Mouse (Mus musculus): ENCODE results near the gene Slc22a3. TPM values are rescaled to one million over a fixed set of nuclear protein-coding genes. Genes with fewer than 3 reads are reported as not detected.

The Slc22a3 gene
- polyA plus RNA-seq, 1 experiment from 2014 or later, result 0.65 TPM

- WGBS, result 75% methylated on average over 2 of the region's 2 CpGs
- H3K27me3 ChIP-seq (replicated peaks), result no peaks in the 10 kb centered on the region
- no peaks in the 10 kb centered on the region for H3K9me3 ChIP-seq
- no peaks in the 10 kb centered on the region for H3K36me3 ChIP-seq
- H3K27ac ChIP-seq, result no peak overlapping the region
- H3K4me1 ChIP-seq, result no peaks in the 10 kb centered on the region
- H3K4me3 ChIP-seq (replicated peaks), result no peak overlapping the region
- ATAC-seq (ENCODE audit: insufficient read depth, low FRiP score, low read depth), result no peak
- no peak overlapping the region for H3K4me2 ChIP-seq
- H3K9ac ChIP-seq, result no peak overlapping the region
Observed at GRCm38 (mm10) chr17:12387781-12388180, 119.7 kb downstream of the Slc22a3 start.

DNA sequence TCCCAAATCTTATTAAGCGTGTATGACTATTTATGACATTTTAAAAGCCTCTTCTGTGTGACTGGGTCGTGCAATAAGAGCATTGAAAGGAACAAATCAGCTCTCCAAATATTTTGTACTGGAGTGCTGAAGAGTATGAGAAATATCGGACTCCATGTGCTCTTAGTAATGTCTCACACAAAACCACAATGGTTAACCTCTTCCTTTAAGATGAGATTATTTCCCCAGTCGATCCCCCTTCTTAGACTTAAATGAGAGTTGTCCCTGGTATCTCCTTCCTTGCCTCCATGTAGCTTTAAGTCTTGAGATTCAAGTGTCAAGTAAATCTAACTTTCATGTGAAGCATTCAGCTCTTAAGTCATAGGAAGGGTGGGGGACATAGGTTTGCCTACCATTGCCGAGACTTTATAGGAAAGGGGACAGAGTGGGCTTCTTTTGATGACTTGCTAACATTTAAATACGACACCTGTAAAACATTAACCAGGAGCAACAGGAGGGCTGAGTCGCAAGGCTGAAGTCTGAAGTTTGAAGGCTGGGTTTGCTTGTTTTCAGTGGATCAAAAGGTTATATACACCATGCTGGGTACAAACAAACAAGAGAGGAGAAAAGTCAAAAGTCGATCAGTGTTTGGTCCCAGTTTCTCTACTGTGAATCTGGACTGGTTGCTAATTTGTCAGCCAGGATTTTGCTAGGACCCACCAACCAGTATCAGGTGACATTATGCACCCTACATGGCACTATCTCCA, 122.3 kb downstream of the Slc22a3 start:
- Histone ChIP-seq H3K9me3 (no peaks in the 10 kb centered on the region), H3K4me1 (no peaks in the 10 kb centered on the region), H3K27ac (no peak overlapping the region), H3K27me3 (replicated peaks) (no peaks in the 10 kb centered on the region), H3K4me2 (no peak overlapping the region), H3K9ac (no peak overlapping the region), H3K36me3 (no peaks in the 10 kb centered on the region), H3K4me3 (replicated peaks) (no peak overlapping the region)
- no peak for ATAC-seq (ENCODE audit: insufficient read depth, low FRiP score, low read depth)
- 58% methylated on average over 8 of the region's 8 CpGs for WGBS

DNA sequence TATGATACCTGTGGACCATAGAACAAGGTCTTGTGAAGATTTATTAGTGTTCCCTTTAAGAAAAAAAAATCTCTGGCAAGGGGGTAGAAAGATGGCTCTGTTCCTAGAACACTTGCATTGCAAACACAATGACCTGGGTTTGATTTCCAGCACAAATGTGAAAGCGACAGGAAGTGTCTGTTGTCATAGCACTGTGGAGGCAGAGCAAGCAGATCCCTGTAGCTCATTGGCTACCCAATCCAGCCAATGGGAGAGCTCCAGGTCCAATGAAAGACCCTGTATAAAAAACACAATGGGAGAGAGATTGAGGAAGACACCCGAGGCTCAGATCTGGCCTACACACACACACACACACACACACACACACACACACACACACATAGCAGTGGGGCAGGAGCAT, 125.0 kb downstream of the Slc22a3 start:
- H3K36me3 ChIP-seq, result no peaks in the 10 kb centered on the region
- no peak overlapping the region for H3K27ac ChIP-seq
- no peaks in the 10 kb centered on the region for H3K4me1 ChIP-seq
- no peaks in the 10 kb centered on the region for H3K27me3 ChIP-seq (replicated peaks)
- H3K4me3 ChIP-seq (replicated peaks), result no peak overlapping the region
- ATAC-seq (ENCODE audit: insufficient read depth, low FRiP score, low read depth), result no peak
- H3K4me2 ChIP-seq, result no peak overlapping the region
- H3K9ac ChIP-seq, result no peak overlapping the region
- H3K9me3 ChIP-seq, result no peaks in the 10 kb centered on the region
- 39% methylated on average over 2 of the region's 2 CpGs for WGBS

- 58% methylated on average over 2 of the region's 2 CpGs for WGBS
- no peaks in the 10 kb centered on the region for H3K4me1 ChIP-seq
Observed at GRCm38 (mm10) chr17:12381579-12381978, 125.9 kb downstream of the Slc22a3 start.

GRCm38 (mm10) chr17:12380287-12380686, 127.2 kb downstream of the Slc22a3 start:
- H3K4me1 ChIP-seq, result no peaks in the 10 kb centered on the region
- no peak for ATAC-seq (ENCODE audit: insufficient read depth, low FRiP score, low read depth)
- H3K27ac ChIP-seq, result no peak overlapping the region
- no peak overlapping the region for H3K4me2 ChIP-seq
- 73% methylated on average over 4 of the region's 4 CpGs for WGBS
- no peaks in the 10 kb centered on the region for H3K9me3 ChIP-seq
- no peaks in the 10 kb centered on the region for H3K27me3 ChIP-seq (replicated peaks)
- H3K4me3 ChIP-seq (replicated peaks), result no peak overlapping the region
- no peaks in the 10 kb centered on the region for H3K36me3 ChIP-seq
- H3K9ac ChIP-seq, result no peak overlapping the region

More at GRCm38 (mm10) chr17:12381579-12381978, 125.9 kb downstream of the Slc22a3 start:
- 0 out of 2 replicates have a peak, but pooled peaks have one; percentile 40 for ATAC-seq (ENCODE audit: insufficient read depth, low FRiP score, low read depth)
- no peak overlapping the region for H3K27ac ChIP-seq
- no peaks in the 10 kb centered on the region for H3K27me3 ChIP-seq (replicated peaks)
- no peak overlapping the region for H3K4me3 ChIP-seq (replicated peaks)
- no peak overlapping the region for H3K9ac ChIP-seq
- H3K9me3 ChIP-seq, result no peaks in the 10 kb centered on the region
- H3K4me2 ChIP-seq, result no peak overlapping the region
- no peaks in the 10 kb centered on the region for H3K36me3 ChIP-seq

- no peak within 1 kb of the TSS for H3K4me3 ChIP-seq (replicated peaks)
- H3K36me3 ChIP-seq, result no peaks in the 10 kb centered on the region
- no peaks in the 10 kb centered on the region for H3K4me1 ChIP-seq
- no peak within 1 kb of the TSS for H3K4me2 ChIP-seq
- no peak within 1 kb of the TSS for H3K27ac ChIP-seq
- peak; percentile 59 for ATAC-seq (ENCODE audit: insufficient read depth, low FRiP score, low read depth)
- H3K27me3 ChIP-seq (replicated peaks), result no peaks in the 10 kb centered on the region
- H3K9ac ChIP-seq, result no peak within 1 kb of the TSS
- WGBS, result 83% methylated on average over 11 of the region's 11 CpGs
- no peaks in the 10 kb centered on the region for H3K9me3 ChIP-seq
Observed at GRCm38 (mm10) chr17:12377981-12378705, 129.4 kb downstream of the Slc22a3 start, which contains the start of gene Plg. Plg (plus strand) TSS chr17:12378608.

DNA sequence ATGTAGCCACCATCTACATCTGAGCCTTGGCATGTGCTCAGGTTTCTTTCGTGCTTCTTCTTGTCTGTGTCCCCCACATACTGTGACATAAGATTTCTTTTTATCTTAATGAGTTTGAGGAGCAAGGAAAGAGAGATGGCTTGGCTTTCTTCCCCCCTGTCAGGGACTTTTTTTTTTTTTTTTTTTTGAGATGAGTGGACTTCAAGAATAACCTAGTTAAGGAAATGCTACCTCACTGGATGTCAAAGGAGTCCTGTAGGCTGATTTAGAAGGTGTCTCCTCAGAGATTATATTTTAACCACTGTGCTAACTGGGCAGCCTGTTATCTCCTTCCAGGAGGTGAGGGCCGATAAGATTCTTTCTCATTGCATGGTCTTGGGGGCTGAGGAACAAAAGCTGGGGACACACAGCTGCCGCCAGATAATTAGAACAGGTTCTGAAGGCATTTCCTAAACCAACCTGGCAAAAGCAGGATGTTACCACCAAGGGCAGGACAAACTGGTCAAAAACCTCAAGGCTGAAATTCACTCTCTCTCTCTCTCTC, 133.8 kb downstream of the Slc22a3 start:
- no peaks in the 10 kb centered on the region for H3K27me3 ChIP-seq (replicated peaks)
- 0 out of 2 replicates have a peak, but pooled peaks cover 5% of the 10 kb centered on the region for H3K4me1 ChIP-seq
- H3K9ac ChIP-seq, result no peak overlapping the region
- no peaks in the 10 kb centered on the region for H3K9me3 ChIP-seq
- ATAC-seq (ENCODE audit: insufficient read depth, low FRiP score, low read depth), result no peak
- H3K27ac ChIP-seq, result no peak overlapping the region
- no peaks in the 10 kb centered on the region for H3K36me3 ChIP-seq
- no peak overlapping the region for H3K4me2 ChIP-seq
- 55% methylated on average over 3 of the region's 3 CpGs for WGBS
- H3K4me3 ChIP-seq (replicated peaks), result no peak overlapping the region

DNA sequence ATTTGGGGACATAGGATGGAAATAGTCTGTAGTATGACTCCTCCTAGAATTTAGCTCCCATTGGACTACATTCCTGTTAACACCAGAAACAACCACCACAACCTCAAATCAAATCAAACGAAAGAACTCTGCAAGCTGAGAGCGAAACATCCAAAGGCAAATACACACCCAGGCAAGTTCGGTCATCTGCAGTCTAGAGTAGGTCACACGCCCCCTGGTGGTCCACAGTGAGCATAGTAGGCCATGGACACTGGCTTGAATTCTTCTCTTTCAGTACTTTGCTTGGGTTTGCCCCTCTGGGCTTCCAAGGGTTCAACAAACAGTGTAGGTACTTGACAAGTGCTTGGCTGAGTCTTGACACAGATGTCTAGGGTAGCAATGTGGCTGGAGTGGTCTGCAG, 135.5 kb downstream of the Slc22a3 start:
- no peak for ATAC-seq (ENCODE audit: insufficient read depth, low FRiP score, low read depth)
- Histone ChIP-seq H3K4me3 (replicated peaks) (no peak overlapping the region), H3K27me3 (replicated peaks) (no peaks in the 10 kb centered on the region), H3K4me2 (peak overlapping the region; percentile 27), H3K9me3 (no peaks in the 10 kb centered on the region), H3K27ac (no peak overlapping the region), H3K36me3 (no peaks in the 10 kb centered on the region), H3K9ac (no peak overlapping the region), H3K4me1 (0 out of 2 replicates have a peak, but pooled peaks cover 5% of the 10 kb centered on the region)
- 19% methylated on average over 4 of the region's 4 CpGs for WGBS

GRCm38 (mm10) chr17:12371310-12371925, 136.1 kb downstream of the Slc22a3 start:
- peak overlapping the region; percentile 27; the same call in 1 of the 2 replicates for H3K4me2 ChIP-seq
- H3K36me3 ChIP-seq, result no peaks in the 10 kb centered on the region
- ATAC-seq (ENCODE audit: insufficient read depth, low FRiP score, low read depth), result no peak
- no peak overlapping the region for H3K27ac ChIP-seq
- no peak overlapping the region for H3K9ac ChIP-seq
- H3K27me3 ChIP-seq (replicated peaks), result no peaks in the 10 kb centered on the region
- H3K4me1 ChIP-seq, result 0 out of 2 replicates have a peak, but pooled peaks cover 5% of the 10 kb centered on the region
- no peak overlapping the region for H3K4me3 ChIP-seq (replicated peaks)
- no peaks in the 10 kb centered on the region for H3K9me3 ChIP-seq
- 29% methylated on average over 10 of the region's 10 CpGs for WGBS

DNA sequence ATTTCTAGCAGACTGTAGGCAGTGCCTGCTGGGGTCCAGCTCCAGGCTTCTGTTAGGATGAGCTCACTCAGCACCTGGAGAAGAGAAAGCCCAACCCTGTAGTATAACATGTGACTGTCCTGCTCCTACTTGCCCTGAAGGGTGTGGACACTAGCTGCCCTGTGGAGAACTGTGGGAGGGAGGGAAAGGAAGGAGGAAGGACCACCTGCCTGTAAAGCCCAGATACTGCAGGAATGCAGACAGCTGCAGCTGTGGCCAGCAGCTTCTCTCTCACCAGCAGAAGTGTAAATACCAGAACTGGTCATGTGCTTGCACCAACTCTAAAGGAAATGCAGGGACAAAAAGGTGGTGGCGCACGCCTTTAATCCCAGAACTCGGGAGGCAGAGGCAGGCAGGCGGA, 137.2 kb downstream of the Slc22a3 start:
- H3K9me3 ChIP-seq, result no peaks in the 10 kb centered on the region
- peak; percentile 69 for ATAC-seq (ENCODE audit: insufficient read depth, low FRiP score, low read depth)
- 0 out of 2 replicates have a peak, but pooled peaks cover 5% of the 10 kb centered on the region for H3K4me1 ChIP-seq
- no peak overlapping the region; the same call in 1 of the 2 replicates for H3K27ac ChIP-seq
- no peak overlapping the region for H3K9ac ChIP-seq
- 70% methylated on average over 4 of the region's 4 CpGs for WGBS
- no peak overlapping the region for H3K4me3 ChIP-seq (replicated peaks)
- H3K27me3 ChIP-seq (replicated peaks), result no peaks in the 10 kb centered on the region
- H3K36me3 ChIP-seq, result no peaks in the 10 kb centered on the region
- H3K4me2 ChIP-seq, result no peak overlapping the region

GRCm38 (mm10) chr17:12369393-12369792, 138.1 kb downstream of the Slc22a3 start:
- Histone ChIP-seq H3K36me3 (no peaks in the 10 kb centered on the region), H3K9ac (no peak overlapping the region), H3K4me3 (replicated peaks) (no peak overlapping the region), H3K27ac (no peak overlapping the region), H3K9me3 (no peaks in the 10 kb centered on the region), H3K4me1 (0 out of 2 replicates have a peak, but pooled peaks cover 5% of the 10 kb centered on the region), H3K27me3 (replicated peaks) (no peaks in the 10 kb centered on the region), H3K4me2 (no peak overlapping the region)
- 61% methylated on average over 5 of the region's 5 CpGs for WGBS
- no peak for ATAC-seq (ENCODE audit: insufficient read depth, low FRiP score, low read depth)
